Mouse (Mus musculus): ENCODE results near the gene H2-T22.
"Not testable (repeated sequence)": the region's sequence is repeated elsewhere in the genome, so short reads cannot be mapped to it uniquely, and the experiment has no call there.

DNA sequence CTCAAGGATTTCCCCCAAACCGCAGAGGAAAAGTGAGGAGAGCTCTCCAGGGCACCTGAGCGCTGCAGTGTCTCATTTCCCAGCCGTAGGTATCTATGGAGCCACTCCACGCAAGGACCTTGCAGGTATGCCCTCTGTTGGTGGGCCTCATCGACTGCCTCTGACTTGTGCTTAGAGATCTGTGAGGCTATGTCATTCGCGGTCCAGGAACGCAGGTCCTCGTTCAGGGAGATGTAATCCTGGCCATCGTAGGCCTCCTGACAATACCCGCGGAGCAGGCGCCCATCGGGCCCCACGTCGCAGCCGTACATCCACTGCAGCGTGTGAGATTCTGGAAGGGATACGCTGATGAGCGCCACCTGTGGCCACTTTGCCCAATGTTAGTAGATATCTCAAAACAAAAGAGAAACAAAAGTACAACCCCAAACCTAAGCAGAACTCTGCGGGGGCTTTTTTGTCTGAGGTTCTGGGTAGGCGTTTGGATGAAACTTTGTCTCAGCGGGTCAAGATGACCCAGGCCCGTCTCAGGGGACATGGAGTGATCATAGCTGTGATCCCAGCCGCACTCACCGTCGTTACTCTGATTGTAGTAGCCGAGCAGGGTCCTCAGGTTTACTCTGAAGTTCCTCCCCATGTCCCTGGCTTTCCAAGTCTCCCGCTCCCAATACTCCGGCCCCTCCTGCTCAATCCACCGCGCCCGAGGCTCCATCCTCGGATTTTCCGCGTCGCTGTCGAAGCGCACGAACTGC lies 10.8 kb downstream of the H2-T22 start:
- TF ChIP-seq POLR2A (IDR thresholded peaks at IDR 0.05; ENCODE audit: control insufficient read depth, low read depth, low read length) = not testable (repeated sequence)
- 0 out of 2 replicates have a peak, but pooled peaks have one; percentile 11 for TF ChIP-seq CTCF (IDR thresholded peaks at IDR 0.05; ENCODE audit: control insufficient read depth, insufficient read depth, insufficient replicate concordance, low read depth, low read length)
